Mouse (Mus musculus): ENCODE measurements around the gene Ptprn2.

Gene Ptprn2

GRCm38 (mm10) chr12:116594457-116594856 lies 108.9 kb downstream of the Ptprn2 start:
- DNase-seq (ENCODE audit: low read depth, low spot score): no peak

- no peak for DNase-seq (ENCODE audit: low read depth, low spot score)
These were observed 109.5 kb downstream of the Ptprn2 start for GRCm38 (mm10) chr12:116594866-116595610.

DNA sequence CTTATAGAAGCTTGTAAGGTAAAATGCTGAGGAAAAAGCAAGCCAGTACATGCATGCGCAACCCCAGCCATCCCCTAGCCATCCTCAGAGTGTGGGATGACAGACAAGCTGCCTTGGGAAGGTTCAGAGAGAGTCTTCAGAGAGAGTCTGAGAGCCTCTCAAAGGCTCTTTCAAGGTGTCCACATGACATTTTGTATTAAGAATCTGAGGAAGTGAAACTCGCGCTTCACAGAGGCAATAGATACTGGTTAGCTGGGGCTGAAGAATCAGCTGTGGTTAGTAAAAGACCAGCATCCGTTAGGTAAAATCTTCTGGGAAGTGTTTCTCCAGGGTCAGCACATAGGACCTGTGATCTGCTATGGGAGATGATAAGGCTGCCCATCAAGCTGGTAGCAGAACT lies 110.2 kb downstream of the Ptprn2 start:
- DNase-seq (ENCODE audit: low read depth, low spot score): no peak

GRCm38 (mm10) chr12:116596993-116597392 lies 111.5 kb downstream of the Ptprn2 start:
- DNase-seq (ENCODE audit: low read depth, low spot score): no peak

GRCm38 (mm10) chr12:116597670-116598069 lies 112.2 kb downstream of the Ptprn2 start:
- no peak for DNase-seq (ENCODE audit: low read depth, low spot score)

GRCm38 (mm10) chr12:116598123-116599005 lies 112.8 kb downstream of the Ptprn2 start:
- DNase-seq (ENCODE audit: low read depth, low spot score): no peak

DNA sequence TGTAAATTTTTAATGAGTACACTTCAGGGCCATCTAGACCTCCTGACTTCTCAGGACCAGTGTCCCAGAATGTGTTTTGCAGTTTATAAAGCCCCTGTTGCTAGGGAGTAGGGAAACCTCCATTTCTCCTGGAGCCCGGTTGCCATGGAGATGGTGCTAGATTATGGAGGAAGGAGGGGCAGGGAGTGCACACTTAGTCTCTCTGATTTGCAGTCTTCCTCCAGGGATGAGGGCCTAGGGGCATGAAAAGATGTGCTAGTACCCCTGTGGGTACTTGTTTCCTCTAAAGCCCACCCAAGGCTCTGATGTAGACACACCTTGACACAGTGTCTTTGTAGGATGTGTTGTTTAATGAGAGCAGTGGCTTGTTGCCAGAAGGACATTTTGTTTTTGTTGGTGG lies 114.0 kb downstream of the Ptprn2 start:
- no peak for DNase-seq (ENCODE audit: low read depth, low spot score)

DNA sequence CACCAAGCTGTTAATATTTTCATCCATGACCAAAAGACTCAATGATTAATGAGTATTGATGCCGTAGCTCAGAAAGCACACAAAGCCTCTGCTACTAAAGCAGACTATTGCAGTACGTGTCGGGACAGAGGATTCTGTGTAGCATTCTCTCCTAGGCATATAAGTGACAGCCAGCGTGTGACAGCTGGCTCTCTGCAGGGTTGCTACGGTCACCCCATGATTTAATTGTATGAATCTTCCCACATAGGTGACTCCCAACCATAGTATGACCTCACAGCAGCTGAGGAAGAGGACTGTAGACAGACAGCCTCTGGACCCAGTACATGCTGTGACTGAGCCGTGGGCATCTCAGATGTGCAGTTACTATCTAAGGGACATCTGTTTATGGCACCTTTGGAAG lies 114.5 kb downstream of the Ptprn2 start:
- DNase-seq (ENCODE audit: low read depth, low spot score): no peak

GRCm38 (mm10) chr12:116601395-116601794 lies 115.9 kb downstream of the Ptprn2 start:
- DNase-seq (ENCODE audit: low read depth, low spot score): no peak

GRCm38 (mm10) chr12:116601921-116602320 lies 116.4 kb downstream of the Ptprn2 start:
- no peak for DNase-seq (ENCODE audit: low read depth, low spot score)

GRCm38 (mm10) chr12:116608598-116608997 lies 123.1 kb downstream of the Ptprn2 start:
- DNase-seq (ENCODE audit: low read depth, low spot score): no peak

DNA sequence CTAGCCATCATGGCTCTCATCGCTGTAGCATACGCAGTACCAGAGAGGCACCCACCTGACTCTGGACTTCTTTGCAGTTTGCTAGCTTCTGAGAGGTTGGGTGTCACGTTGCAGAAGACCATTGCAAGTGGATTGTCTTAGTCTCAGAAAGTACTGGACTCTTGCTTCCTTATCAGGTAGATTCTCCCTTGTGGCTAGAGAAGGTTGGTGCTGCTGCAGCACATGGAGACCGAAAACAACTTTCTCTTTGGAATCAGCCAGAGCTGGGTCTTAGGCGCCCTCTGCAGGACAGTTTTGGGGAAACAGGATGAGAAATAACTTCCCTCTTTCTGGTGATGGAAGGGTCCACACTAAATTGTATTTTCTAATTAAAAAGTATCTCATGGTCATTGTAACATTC lies 134.3 kb downstream of the Ptprn2 start:
- no peak for DNase-seq (ENCODE audit: low read depth, low spot score)

- DNase-seq (ENCODE audit: low read depth, low spot score): no peak
These were observed 134.8 kb downstream of the Ptprn2 start for GRCm38 (mm10) chr12:116620299-116620698.

DNA sequence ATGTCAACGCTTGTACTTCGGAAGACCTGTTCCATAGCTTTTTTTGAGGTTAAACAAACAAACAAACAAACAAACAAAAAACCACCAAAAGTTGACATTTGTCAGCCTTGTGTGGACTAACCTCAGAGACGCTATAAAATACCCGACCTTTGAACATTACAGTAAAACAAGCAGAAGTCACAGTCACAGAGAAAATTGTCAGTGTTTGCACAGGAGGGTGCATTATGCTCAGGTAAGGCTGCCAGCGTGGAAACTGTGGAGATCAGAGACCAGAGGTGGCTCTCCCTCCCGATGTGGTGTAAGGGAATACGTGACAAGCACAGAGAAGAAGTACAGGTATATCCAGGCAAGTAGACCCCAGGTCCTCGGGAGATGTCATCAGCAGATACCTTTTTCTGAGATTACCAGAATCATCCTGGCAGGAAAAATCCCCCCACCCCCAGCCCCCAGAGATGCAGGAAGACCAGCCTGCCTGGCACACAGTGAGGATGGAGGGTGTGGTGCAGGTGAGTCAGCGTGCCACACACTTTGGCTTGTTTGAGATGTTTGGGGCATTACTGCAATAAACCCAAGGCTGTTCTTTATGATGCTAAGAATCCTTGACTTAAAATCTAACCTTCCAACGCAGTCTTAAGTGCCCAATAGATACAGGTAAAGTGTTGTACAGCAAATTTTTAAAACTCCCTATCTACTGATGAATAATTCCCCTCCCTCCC lies 136.0 kb downstream of the Ptprn2 start:
- no peak for DNase-seq (ENCODE audit: low read depth, low spot score)

DNA sequence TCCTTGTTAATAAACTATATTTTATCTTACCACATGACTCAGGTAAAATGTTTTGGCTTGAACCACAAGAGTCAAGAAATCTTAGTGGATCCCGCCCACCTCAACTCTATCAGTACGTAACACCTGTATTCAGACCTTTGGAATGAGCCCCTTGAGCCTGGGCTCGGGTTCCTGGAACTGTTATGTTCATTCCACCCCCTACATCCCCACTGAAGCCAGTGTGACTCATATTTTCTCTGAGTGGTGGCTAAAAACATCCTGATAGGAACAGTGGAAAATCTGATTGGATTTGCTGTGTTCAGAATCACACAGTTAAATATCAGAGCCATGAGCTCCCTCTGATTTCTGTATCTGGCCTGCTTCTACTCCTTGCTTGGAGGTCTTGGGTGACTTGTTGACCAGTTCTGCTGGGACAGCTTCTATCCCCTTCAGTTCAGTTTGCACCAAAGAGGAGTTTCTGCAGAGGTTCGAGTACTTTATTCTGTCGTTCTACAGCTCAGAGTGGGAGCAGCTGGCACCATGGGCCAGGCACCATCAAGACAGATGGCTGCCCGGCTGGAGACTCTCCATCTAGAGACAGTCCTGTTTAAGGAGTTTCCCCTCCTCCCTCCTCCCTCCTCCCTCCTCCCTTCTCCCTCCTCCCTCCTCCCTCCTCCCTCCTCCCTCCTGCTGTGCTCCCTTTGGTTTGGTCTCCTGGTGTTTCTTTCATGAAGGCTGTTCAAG lies 137.3 kb downstream of the Ptprn2 start:
- no peak for DNase-seq (ENCODE audit: low read depth, low spot score)

DNA sequence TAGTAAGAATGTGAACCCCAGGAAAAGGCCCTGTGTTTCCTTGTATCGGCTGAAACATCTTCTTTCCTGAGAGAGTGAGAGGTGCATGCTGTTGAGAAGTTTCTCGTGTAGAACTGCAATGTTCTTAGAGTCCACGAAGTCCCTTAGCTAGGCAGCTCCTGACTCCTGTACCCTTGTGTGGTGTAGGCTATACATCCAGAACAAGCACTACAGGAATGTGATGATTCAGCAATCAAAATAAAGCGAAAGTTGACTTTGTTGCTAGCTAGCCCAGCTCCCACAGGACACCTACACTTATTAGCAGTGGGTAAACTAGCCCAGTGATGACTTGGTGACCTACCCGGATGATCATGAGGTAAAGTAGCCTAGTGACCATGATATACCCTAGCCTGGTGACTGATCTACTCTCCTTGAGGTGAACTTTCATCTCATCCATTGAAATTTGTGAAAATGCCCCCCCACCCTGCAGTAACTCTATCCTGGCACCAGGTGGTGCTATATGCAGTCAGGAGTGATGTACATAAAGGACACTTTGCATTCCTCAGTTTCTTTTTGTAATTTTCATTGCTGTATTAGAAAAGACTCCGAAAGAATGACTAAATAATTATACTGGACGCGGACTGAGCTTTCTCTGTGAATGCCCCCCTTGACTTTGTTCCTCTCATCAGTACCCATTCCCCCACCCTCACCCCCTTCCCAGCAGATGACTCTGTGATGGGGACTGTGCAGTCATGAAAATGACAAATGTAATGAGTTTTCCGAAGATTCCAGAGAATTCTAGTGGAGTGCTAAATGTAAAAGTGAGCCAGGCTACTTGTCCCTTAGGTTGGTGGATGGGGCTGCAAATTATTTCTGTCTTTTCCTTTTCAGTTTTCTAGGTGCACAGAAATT lies 140.1 kb downstream of the Ptprn2 start:
- no peak for DNase-seq (ENCODE audit: low read depth, low spot score)

- DNase-seq (ENCODE audit: low read depth, low spot score): no peak
These were observed 143.5 kb downstream of the Ptprn2 start for GRCm38 (mm10) chr12:116628992-116629391.

- DNase-seq (ENCODE audit: low read depth, low spot score): no peak
These were observed 152.0 kb downstream of the Ptprn2 start for GRCm38 (mm10) chr12:116637498-116637897.

- DNase-seq (ENCODE audit: low read depth, low spot score): no peak
These were observed 155.4 kb downstream of the Ptprn2 start for GRCm38 (mm10) chr12:116640871-116641270.
